25 mouse cellular contexts compared by ENCODE assay signal in the genomic region with DNA sequence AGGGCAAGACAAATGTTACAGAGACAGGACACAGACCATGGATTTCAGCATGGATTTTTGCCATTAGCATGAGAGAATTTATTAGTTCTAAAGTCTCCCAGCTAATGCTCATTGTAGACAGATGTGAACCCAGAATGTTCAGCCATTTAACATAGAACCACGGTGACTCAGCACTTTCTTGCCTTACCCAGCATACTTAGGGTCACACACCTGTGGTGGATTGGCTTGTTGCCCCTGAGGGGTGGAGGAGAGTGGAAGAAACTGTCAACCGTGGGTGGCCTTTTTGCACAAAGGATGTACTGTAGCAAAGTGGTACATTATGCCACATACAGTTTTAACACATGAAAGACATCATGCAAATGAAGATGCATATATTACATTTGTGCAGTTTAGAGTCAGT. TPM values are rescaled to one million over a fixed set of nuclear protein-coding genes. Genes with fewer than 3 reads are reported as not detected.
DNase-seq lines count a peak whose midpoint lies in the region; ATAC-seq and TF ChIP-seq lines count a peak whose summit lies in the region.
"Had no signal": no experiment of that assay in that cellular context is flagged by ENCODE, and none has a peak within 500 bp of the region (broad histone marks: within the 10 kb centered on the region; RNA-seq: fewer than 3 reads in every experiment).

No protein-coding gene starts in this region.

- no peaks in the 10 kb centered on the region for H3K9me3 ChIP-seq in heart, embryonic 10.5 days
- no peaks in the 10 kb centered on the region for H3K9me3 ChIP-seq in heart, postnatal 0 days (replicated peaks; ENCODE audit: control insufficient read depth, low read length)
- H3K9me3 ChIP-seq: hindbrain, embryonic 15.5 days; intestine, embryonic 15.5 days; limb, embryonic 13.5 days; liver, embryonic 13.5 days; neural tube, embryonic 13.5 days had no signal

- TF ChIP-seq EP300 in heart, postnatal 0 days (IDR thresholded peaks at IDR 0.05; ENCODE audit: low read depth), result no peak

- H3K4me2 ChIP-seq in heart, postnatal 0 days (ENCODE audit: low read depth, low read length), result no peak overlapping the region
- H3K4me2 ChIP-seq: hindbrain, embryonic 15.5 days; limb, embryonic 13.5 days; liver, embryonic 13.5 days; lung, embryonic 14.5 days; neural tube, embryonic 13.5 days had no signal

- no peak for ATAC-seq in heart, postnatal 0 days (ENCODE audit: insufficient read depth, low read depth)
- ATAC-seq: CD4-positive, CD25-positive, alpha-beta regulatory T cell, adult 4 months; forebrain, embryonic 14.5 days; intestine, embryonic 15.5 days had no signal

- no peak overlapping the region for H3K9ac ChIP-seq in heart, postnatal 0 days (replicated peaks; ENCODE audit: low read depth, low read length)
- H3K9ac ChIP-seq: hindbrain, embryonic 15.5 days; intestine, embryonic 15.5 days; limb, embryonic 13.5 days; liver, embryonic 13.5 days; lung, embryonic 14.5 days; neural tube, embryonic 13.5 days had no signal

- peak; percentile 73 for DNase-seq in heart, adult 11 months
- DNase-seq in heart, embryonic 10.5 days (ENCODE audit: low spot score), result no peak
- no peak for DNase-seq in heart, postnatal 0 days (ENCODE audit: low spot score)
- DNase-seq in heart, adult 18-20 months, result no peak
- peak; percentile 57 for DNase-seq in NIH3T3 (ENCODE audit: low read depth)
- DNase-seq in gastrocnemius, adult 8-10 months (ENCODE audit: low spot score in 2 of 2), result no peak
- DNase-seq: adrenal gland, postnatal 14 days; cerebellum, adult 9-10 months; gastrocnemius, adult 2 months; kidney, adult 9 months; kidney, postnatal 25 days; liver, embryonic 13.5 days; lung, embryonic 14.5 days; lung, postnatal 4 days; midbrain, embryonic 14.5 days; retina, postnatal 1 day; right cerebral cortex, postnatal 25 days; thymus, postnatal 36 days had no signal

- TF ChIP-seq POLR2A in small intestine, adult 2 months (IDR thresholded peaks at IDR 0.05; ENCODE audit: low read depth, low read length), result no peak

- no peak for TF ChIP-seq CTCF in heart, postnatal 0 days (IDR thresholded peaks at IDR 0.05; ENCODE audit: low read depth)
- TF ChIP-seq CTCF in small intestine, adult 2 months (IDR thresholded peaks at IDR 0.05; ENCODE audit: extremely low read depth, insufficient read length, insufficient replicate concordance, low read depth, low read length), result no peak

- H3K36me3 ChIP-seq in heart, embryonic 10.5 days, result peaks cover 3% of the 10 kb centered on the region; the same call in 1 of the 2 replicates
- no peaks in the 10 kb centered on the region for H3K36me3 ChIP-seq in heart, postnatal 0 days (replicated peaks; ENCODE audit: control insufficient read depth, insufficient read depth, low read length)
- no peaks in the 10 kb centered on the region for H3K36me3 ChIP-seq in small intestine, adult 2 months (ENCODE audit: control insufficient read depth, insufficient read depth, low read length)
- H3K36me3 ChIP-seq: hindbrain, embryonic 15.5 days; intestine, embryonic 15.5 days; liver, embryonic 13.5 days; neural tube, embryonic 13.5 days had no signal

- WGBS in heart, embryonic 10.5 days, result 73% methylated on average over 2 of the region's 2 CpGs
- WGBS in heart, postnatal 0 days, result 72% methylated on average over 2 of the region's 2 CpGs
- WGBS in small intestine, adult 2 months, result 42% methylated on average over 2 of the region's 2 CpGs

- no peaks in the 10 kb centered on the region for H3K27me3 ChIP-seq in heart, embryonic 10.5 days (ENCODE audit: insufficient read depth, poor library complexity, severe bottlenecking)
- H3K27me3 ChIP-seq in heart, postnatal 0 days (ENCODE audit: control insufficient read depth, insufficient read depth, low read length), result no peaks in the 10 kb centered on the region
- no peaks in the 10 kb centered on the region for H3K27me3 ChIP-seq in small intestine, adult 2 months (ENCODE audit: control insufficient read depth, insufficient read depth, low read length)
- H3K27me3 ChIP-seq: intestine, embryonic 15.5 days; limb, embryonic 13.5 days had no signal

- peaks cover 53% of the 10 kb centered on the region for H3K4me1 ChIP-seq in heart, embryonic 10.5 days
- H3K4me1 ChIP-seq in heart, postnatal 0 days (ENCODE audit: control insufficient read depth, insufficient read depth), result peaks cover 37% of the 10 kb centered on the region
- H3K4me1 ChIP-seq in small intestine, adult 2 months (ENCODE audit: control insufficient read depth, insufficient read depth, insufficient read length, low read length), result peaks cover 12% of the 10 kb centered on the region; the same call in 1 of the 2 replicates

- H3K4me3 ChIP-seq in heart, embryonic 10.5 days, result no peak overlapping the region
- H3K4me3 ChIP-seq in heart, postnatal 0 days (ENCODE audit: low read depth, low read length), result no peak overlapping the region
- H3K4me3 ChIP-seq in small intestine, adult 2 months (ENCODE audit: low read depth, low read length), result no peak overlapping the region
- H3K4me3 ChIP-seq: gastrocnemius, adult 2 months; hindbrain, embryonic 15.5 days; intestine, embryonic 15.5 days; limb, embryonic 13.5 days; liver, embryonic 13.5 days; neural tube, embryonic 13.5 days had no signal

- no peak overlapping the region; the same call in 1 of the 2 replicates for H3K27ac ChIP-seq in heart, embryonic 10.5 days
- H3K27ac ChIP-seq in heart, postnatal 0 days (ENCODE audit: low read depth), result peak overlapping the region; percentile 55; the same call in 1 of the 2 replicates
- peak overlapping the region; percentile 40; the same call in 1 of the 2 replicates for H3K27ac ChIP-seq in small intestine, adult 2 months (ENCODE audit: insufficient read depth, low read depth, low read length)
- H3K27ac ChIP-seq: gastrocnemius, adult 2 months; hindbrain, embryonic 15.5 days; intestine, embryonic 15.5 days; limb, embryonic 13.5 days; liver, embryonic 13.5 days; neural tube, embryonic 13.5 days had no signal

RNA-seq across cellular contexts. Expression of a gene that starts 5.0 kb away (rescaled TPM):
- polyA plus RNA-seq in heart, embryonic 10.5 days (2016; fragmentation: Nextera tagmentation; extraction: Ambion mirVana), result 40.7 and 41.3 TPM in 2 replicates
- total RNA-seq in heart, postnatal 0 days (2014; rRNA removed; ENCODE audit: low replicate concordance), result 21.9 and 22.3 TPM in 2 replicates
- polyA plus RNA-seq in heart, postnatal 0 days (2015; fragmentation: Nextera tagmentation; extraction: Ambion mirVana), result 11.8 and 12.3 TPM in 2 replicates
- 10 to 100 TPM; 31.5 to 34.4 TPM for total RNA-seq in heart, adult 18-20 months (2021)
- polyA plus RNA-seq in small intestine, adult 2 months (2012; rRNA removed), result 4.2 and 7.2 TPM in 2 replicates
- 10 to 100 TPM in 1 of 4 experiments, 1 to 10 TPM in 3; 4.4 to 10.5 (median 6.5) TPM for total RNA-seq in gastrocnemius, adult 8-10 months (2022)

Comparison
In these comparisons a context has a peak if more than half of its experiments do, and no peak if none do; other contexts are left out.
1. DNase-seq: peak in heart, adult 11 months (single experiment) and NIH3T3 (single experiment); none in heart, embryonic 10.5 days (single experiment), heart, postnatal 0 days (single experiment), heart, adult 18-20 months (0 of 2) and gastrocnemius, adult 8-10 months (0 of 2).